Mouse (Mus musculus): ENCODE results near the gene Tex14.
"Not testable (repeated sequence)": the region's sequence is repeated elsewhere in the genome, so short reads cannot be mapped to it uniquely, and the experiment has no call there.

- not testable (repeated sequence) for TF ChIP-seq CTCF (IDR thresholded peaks at IDR 0.05; ENCODE audit: borderline replicate concordance, extremely low read depth, insufficient read depth, insufficient read length); POLR2A (IDR thresholded peaks at IDR 0.05; ENCODE audit: borderline replicate concordance, extremely low read depth, insufficient read depth, insufficient read length, poor library complexity, severe bottlenecking)
Measured at GRCm38 (mm10) chr11:87431813-87432212, 26.9 kb downstream of the Tex14 start.
